Mouse (Mus musculus) limb, embryonic 14.5 days (tissue): ENCODE data around the gene Samd10. TPM values are rescaled to one million over a fixed set of nuclear protein-coding genes. Genes with fewer than 3 reads are reported as not detected.

Experiments
- ATAC-seq: fragments of 200-750 bp; cut with Nextera tagmentation; 2 replicates; pipeline ENCODE4 v1.8.0; 2017; ENCODE audit warnings: low read depth, moderate number of reproducible peaks, moderate TSS enrichment; ENCODE audit not compliant: low FRiP score
- DNase-seq: peaks from one replicate; pipeline ENCODE4 v3.0.0-alpha.2; 2015; ENCODE audit warnings: low spot score
- H3K27ac ChIP-seq: fragments of 300-500 bp; sonication (generic); replicated peaks from 2 replicates; pipeline ENCODE4 v1.5.1; 2014; ENCODE audit warnings: low read depth, mild to moderate bottlenecking, low read length, moderate library complexity, mixed read lengths
- H3K27me3 ChIP-seq: fragments of 300-500 bp; sonication (generic); 2 replicates; pipeline ENCODE4 v1.6.1; 2014; ENCODE audit warnings: low read length, mixed read lengths; ENCODE audit not compliant: control insufficient read depth, insufficient read depth
- H3K36me3 ChIP-seq: fragments of 300-500 bp; sonication (generic); 2 replicates; pipeline ENCODE4 v1.6.1; 2014; ENCODE audit warnings: mild to moderate bottlenecking, low read length, moderate library complexity, mixed read lengths; ENCODE audit not compliant: control insufficient read depth, insufficient read depth
- H3K4me1 ChIP-seq: fragments of 300-500 bp; sonication (generic); 2 replicates; pipeline ENCODE4 v1.6.1; 2014; ENCODE audit warnings: antibody characterized with exemption, low read length, mixed read lengths; ENCODE audit not compliant: control insufficient read depth, insufficient read depth
- H3K4me2 ChIP-seq: fragments of 300-500 bp; sonication (generic); replicated peaks from 2 replicates; pipeline ENCODE4 v1.6.1; 2014; ENCODE audit warnings: low read depth, mild to moderate bottlenecking, low read length, moderate library complexity; ENCODE audit not compliant: severe bottlenecking
- H3K4me3 ChIP-seq: fragments of 300-500 bp; sonication (generic); replicated peaks from 2 replicates; pipeline ENCODE4 v1.5.1; 2014; ENCODE audit warnings: low read length
- H3K9ac ChIP-seq: fragments of 300-500 bp; sonication (generic); 2 replicates; pipeline ENCODE4 v1.6.1; 2014; ENCODE audit warnings: mild to moderate bottlenecking, low read depth, low read length, moderate library complexity; ENCODE audit not compliant: severe bottlenecking
- H3K9me3 ChIP-seq: fragments of 300-500 bp; sonication (generic); 2 replicates; pipeline ENCODE4 v1.6.1; 2016; ENCODE audit warnings: low read length; ENCODE audit not compliant: control insufficient read depth
- POLR2A ChIP-seq: fragments of 200-500 bp; IDR thresholded peaks from 2 replicates; pipeline ENCODE4 v1.8.0; 2012; ENCODE audit warnings: inconsistent platforms, mild to moderate bottlenecking, moderate library complexity, borderline replicate concordance; ENCODE audit not compliant: insufficient read depth, insufficient read length; ENCODE audit errors: extremely low read depth
- WGBS: fragments of 180-500 bp; shearing (Covaris S2); extraction: QIAGEN DNeasy Blood & Tissue Kit; methylation state at CpG from one replicate; pipeline ENCODE4 v1.1.7; 2014; 5-methylcytosine and 5-hydroxymethylcytosine counted together
- polyA plus RNA-seq, 2 experiments: library from polyadenylated mRNA; depleted of rRNA in 1 of 2; stranded (reverse) in 1 of 2; unstranded in 1 of 2; fragments of >200 nt; fragmentation: Nextera tagmentation in 1 of 2; extraction: Ambion mirVana in 1 of 2; gene quantifications; 2 replicates each; pipeline versions ENCODE4 v1.2.1 to v1.2.3; 2012 to 2014

Samd10 gene
- 9.2 and 10.3 TPM in 2 replicates for polyA plus RNA-seq (2012; rRNA removed)
- 10.2 TPM in 2 replicates for polyA plus RNA-seq (2014; fragmentation: Nextera tagmentation; extraction: Ambion mirVana)

DNA sequence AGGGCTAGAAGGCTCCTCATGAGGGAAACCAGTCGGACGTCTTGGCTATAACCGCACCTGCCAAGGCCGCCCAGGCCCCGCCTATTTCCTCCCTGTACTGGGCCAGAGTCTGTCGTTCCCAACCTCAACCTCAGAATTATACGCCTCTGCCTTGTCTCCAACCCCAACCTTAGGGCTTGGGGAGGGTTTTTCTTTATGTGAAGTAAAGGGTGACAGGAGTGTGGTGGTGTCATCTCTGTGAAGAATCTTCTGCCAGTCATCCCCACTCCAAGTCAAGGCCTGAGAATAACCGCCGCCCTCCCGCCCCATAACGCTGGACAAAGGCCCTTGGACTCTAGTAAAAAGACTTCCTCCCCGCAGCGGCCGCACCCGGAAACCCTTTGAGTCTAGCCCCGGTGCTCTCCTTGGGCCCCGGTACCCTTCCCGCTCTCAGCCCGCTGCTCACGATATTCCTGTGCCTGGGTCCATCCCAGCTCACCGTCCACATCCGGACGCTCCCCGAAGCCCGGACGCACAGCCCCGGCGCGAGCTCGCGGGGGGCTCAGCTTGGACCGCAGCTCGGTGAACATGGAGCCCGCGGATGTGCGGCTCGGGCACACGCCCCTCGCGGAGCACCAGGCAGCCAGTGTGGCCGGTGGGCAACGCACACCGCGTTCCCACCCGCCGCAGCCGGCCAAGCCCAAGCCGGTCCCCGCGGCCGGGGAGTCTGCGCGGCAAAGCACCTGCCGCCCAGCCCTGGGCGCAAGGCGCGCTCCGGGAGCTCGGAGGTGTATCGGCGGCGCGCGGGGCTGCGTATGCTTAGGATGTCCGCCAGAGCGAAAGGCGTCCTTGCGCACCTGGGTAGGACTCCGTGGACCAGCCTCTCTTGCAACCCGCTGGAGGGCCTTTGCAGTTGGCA, at the start of gene Samd10:
Gene Samd10 (minus strand): TSS at position 759 of the 898 bp plus-strand sequence.
- peaks cover 17% of the 10 kb centered on the region for H3K4me1 ChIP-seq
- WGBS = 2% methylated on average over 66 of the region's 71 CpGs
- ATAC-seq (0 out of 2 replicates have a peak, but pooled peaks have one; percentile 10), DNase-seq (no peak)
- peak within 1 kb of the TSS; percentile 95 for H3K4me2 ChIP-seq
- H3K36me3 ChIP-seq = no peaks in the 10 kb centered on the region
- H3K4me3 ChIP-seq = peak within 1 kb of the TSS; percentile 58
- no peak for TF ChIP-seq POLR2A
- H3K9me3 ChIP-seq = no peaks in the 10 kb centered on the region
- 0 out of 2 replicates have a peak within 1 kb of the TSS, but pooled peaks have one; percentile 13 for H3K27ac ChIP-seq
- H3K27me3 ChIP-seq = peaks cover 10% of the 10 kb centered on the region; the same call in 1 of the 2 replicates
- peak within 1 kb of the TSS; percentile 58 for H3K9ac ChIP-seq

DNA sequence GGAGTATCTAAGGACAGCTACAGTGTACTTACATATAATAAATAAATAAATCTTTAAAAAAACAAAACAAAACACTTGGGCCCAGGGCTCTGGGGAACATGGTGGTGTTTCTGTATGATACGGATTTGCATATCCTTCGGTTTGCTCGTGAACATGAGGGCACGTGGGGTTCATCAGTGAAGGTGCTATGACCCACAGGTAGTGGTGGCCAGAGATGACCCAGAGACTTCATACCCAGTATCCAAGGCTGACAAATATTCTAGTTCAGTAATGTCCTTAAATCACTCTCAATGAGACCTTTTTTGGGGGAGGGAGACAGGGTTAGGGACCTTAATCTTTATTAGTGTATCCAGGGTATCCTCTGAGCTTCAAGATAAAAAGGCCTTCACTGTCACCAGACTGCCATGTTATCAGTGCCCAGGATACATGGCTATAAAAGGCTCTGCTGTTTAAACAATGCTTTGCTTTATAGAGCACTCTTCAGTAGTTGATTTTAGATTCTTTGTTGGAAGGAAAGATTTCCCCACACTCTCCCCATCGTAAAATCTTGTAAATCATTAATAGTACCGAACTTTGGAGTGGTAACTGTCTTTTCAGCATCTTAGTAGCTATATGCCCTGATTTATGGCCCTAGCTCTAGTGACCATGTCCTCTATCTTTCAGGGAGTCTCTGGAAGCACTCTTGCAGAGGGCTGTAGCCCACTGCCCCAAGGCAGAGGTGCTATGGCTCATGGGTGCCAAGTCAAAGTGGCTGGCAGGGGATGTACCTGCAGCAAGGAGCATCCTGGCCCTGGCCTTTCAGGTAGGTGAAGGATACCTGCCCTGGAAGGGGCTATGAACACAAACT, 47.8 kb upstream of the Samd10 start:
- Histone ChIP-seq H3K4me3 (no peak overlapping the region), H3K9ac (no peak overlapping the region), H3K36me3 (peaks cover 86% of the 10 kb centered on the region), H3K4me2 (no peak overlapping the region), H3K9me3 (no peaks in the 10 kb centered on the region), H3K27me3 (no peaks in the 10 kb centered on the region), H3K27ac (no peak overlapping the region), H3K4me1 (0 out of 2 replicates have a peak, but pooled peaks cover 4% of the 10 kb centered on the region)
- TF ChIP-seq POLR2A = no peak
- no peak for ATAC-seq
- 77% methylated on average over 6 of the region's 6 CpGs for WGBS
- no peak for DNase-seq

DNA sequence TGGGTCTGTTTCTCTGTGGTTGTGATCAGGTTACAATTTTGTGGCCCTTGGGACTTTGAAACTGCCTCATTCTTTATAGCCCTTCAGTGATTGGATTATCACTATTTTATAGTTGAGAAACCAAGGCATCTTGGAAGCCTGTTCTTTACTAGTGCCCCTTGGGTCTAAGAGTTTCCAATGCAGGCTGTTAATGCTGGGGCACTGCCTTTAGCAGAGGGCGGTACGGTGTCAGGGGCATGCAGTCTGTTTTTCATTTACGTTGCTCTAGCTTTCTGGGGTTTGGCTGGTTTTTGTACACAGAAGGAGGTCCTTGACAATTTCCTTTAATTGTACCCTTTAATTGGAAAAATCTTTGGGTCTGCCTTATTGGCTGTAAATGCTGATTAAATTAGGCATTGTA, 46.7 kb upstream of the Samd10 start:
- H3K4me3 ChIP-seq = no peak overlapping the region
- peak; percentile 35; the same call in 1 of the 2 replicates for ATAC-seq

DNA sequence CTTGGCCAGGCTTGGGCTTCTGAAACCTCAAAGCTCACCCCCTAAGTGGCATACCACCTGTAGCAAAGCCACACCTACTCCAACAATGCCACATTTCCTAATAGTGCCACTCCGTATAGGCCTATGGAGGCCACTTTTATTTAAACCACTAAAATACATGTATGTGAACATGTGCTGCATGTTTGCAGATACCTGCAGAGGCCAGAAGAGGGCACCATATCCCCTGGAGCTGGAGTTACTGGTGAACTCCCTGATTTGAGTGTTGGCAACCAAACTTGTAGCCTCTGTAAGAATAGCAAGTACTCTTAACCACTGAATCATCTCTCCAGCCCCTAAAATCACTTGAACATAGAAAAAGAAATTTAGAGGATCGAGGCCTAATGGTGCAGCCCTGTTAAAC, 45.3 kb upstream of the Samd10 start:
- peak; percentile 32 for DNase-seq
- peaks cover 89% of the 10 kb centered on the region for H3K36me3 ChIP-seq
- H3K4me2 ChIP-seq = no peak overlapping the region
- no peak for TF ChIP-seq POLR2A
- H3K27me3 ChIP-seq = no peaks in the 10 kb centered on the region
- WGBS = 93% methylated on average over 2 of the region's 2 CpGs
- H3K4me3 ChIP-seq = no peak overlapping the region
- H3K9ac ChIP-seq = no peak overlapping the region
- H3K27ac ChIP-seq = no peak overlapping the region
- H3K4me1 ChIP-seq = 0 out of 2 replicates have a peak, but pooled peaks cover 4% of the 10 kb centered on the region
- no peak for ATAC-seq
- no peaks in the 10 kb centered on the region for H3K9me3 ChIP-seq

More for the DNA sequence above, 46.7 kb upstream of the Samd10 start:
- 0 out of 2 replicates have a peak overlapping the region, but pooled peaks have one; percentile 52 for H3K27ac ChIP-seq
- no peak overlapping the region for H3K4me2 ChIP-seq
- TF ChIP-seq POLR2A = no peak
- H3K9ac ChIP-seq = no peak overlapping the region
- peak; percentile 24 for DNase-seq
- H3K4me1 ChIP-seq = 0 out of 2 replicates have a peak, but pooled peaks cover 4% of the 10 kb centered on the region
- no peaks in the 10 kb centered on the region for H3K9me3 ChIP-seq
- peaks cover 89% of the 10 kb centered on the region for H3K36me3 ChIP-seq
- WGBS = 36% methylated on average over 3 of the region's 3 CpGs
- no peaks in the 10 kb centered on the region for H3K27me3 ChIP-seq

DNA sequence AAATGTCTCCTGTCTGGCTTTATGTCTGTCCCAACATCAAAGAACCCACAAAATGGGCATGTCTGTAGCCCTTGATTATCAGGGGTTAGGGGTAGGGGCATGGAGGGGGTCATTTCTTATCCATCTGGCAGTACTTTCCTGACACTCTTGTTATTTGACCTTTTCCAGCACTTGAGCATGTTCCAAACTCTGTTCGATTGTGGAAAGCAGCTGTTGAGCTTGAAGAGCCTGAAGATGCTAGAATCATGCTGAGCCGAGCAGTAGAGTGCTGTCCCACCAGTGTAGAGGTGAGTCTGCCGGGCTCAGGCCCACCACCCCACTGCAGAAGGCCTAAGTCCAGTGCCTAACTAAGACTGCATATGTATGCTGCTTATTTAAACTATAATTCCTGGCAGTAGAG, 36.9 kb upstream of the Samd10 start:
- Histone ChIP-seq H3K9ac (no peak overlapping the region), H3K27me3 (no peaks in the 10 kb centered on the region), H3K4me1 (no peaks in the 10 kb centered on the region), H3K36me3 (peaks cover 78% of the 10 kb centered on the region), H3K27ac (no peak overlapping the region), H3K4me3 (no peak overlapping the region), H3K9me3 (no peaks in the 10 kb centered on the region), H3K4me2 (no peak overlapping the region)
- no peak for DNase-seq
- no peak for ATAC-seq
- WGBS = 84% methylated on average over 3 of the region's 3 CpGs
- TF ChIP-seq POLR2A = no peak
